ENCODE assay signal across 8 mouse cellular contexts in the genomic region with DNA sequence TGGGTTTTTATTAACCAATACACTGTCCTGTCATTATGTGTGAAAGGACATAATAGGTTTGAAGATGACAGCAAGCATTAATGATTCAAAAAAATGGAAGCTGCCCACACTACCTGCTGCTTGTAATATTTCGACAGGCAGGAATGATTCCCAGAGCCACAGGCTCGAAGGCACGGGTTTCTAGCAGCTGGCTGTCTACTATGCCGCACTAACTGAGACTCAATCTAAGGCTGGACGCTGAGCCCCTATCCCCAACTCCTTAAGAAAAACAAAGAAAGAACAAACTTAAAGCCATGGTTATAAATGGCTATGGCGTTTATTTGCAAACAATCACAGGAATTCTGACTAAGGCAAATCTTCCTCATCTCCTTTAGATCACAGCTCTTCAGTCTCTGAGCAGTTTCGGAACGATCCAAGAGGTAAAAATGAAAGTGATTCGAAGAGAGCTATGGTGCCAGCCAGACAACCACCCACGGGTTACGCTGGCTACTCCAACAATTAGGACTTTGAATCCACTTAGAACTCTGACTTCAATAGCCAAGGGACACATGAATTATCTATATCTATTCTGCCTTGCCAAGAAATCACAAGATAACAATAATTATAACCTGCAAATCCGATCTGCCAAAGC. TPM values are rescaled to one million over a fixed set of nuclear protein-coding genes. Genes with fewer than 3 reads are reported as not detected.
DNase-seq lines count a peak whose midpoint lies in the region; ATAC-seq and TF ChIP-seq lines count a peak whose summit lies in the region.

No protein-coding gene starts in this region.

- no peak for DNase-seq in frontal cortex, postnatal 25 days (ENCODE audit: low spot score in 2 of 2)
- no peak for DNase-seq in liver, embryonic 14.5 days (ENCODE audit: low read depth in 3 of 3, low spot score in 3 of 3)
- DNase-seq in skeletal muscle tissue, adult 2 months (ENCODE audit: low read depth, low spot score) = peak; percentile 13
- DNase-seq in layer of hippocampus, adult 11-12 months (ENCODE audit: low spot score) = no peak
- no peak for DNase-seq in layer of hippocampus, adult 9-11 months

- peak; percentile 50; the same call in 1 of the 2 replicates for ATAC-seq in frontal cortex, adult (ENCODE audit: low TSS enrichment)
- ATAC-seq in CD4-positive, CD25-positive, alpha-beta regulatory T cell, adult 4 months = peak; percentile 41
- no peak; the same call in 1 of the 2 replicates for ATAC-seq in forebrain, embryonic 15.5 days (replicated peaks)
- ATAC-seq in liver, embryonic 14.5 days (ENCODE audit: insufficient read depth) = no peak

- H3K4me1 ChIP-seq in forebrain, embryonic 15.5 days = peaks cover 27% of the 10 kb centered on the region
- no peaks in the 10 kb centered on the region for H3K4me1 ChIP-seq in liver, embryonic 14.5 days (replicated peaks; ENCODE audit: control insufficient read depth in 2 of 2, insufficient read depth in 2 of 2, low read length in 1 of 2)

- peak overlapping the region; percentile 40 for H3K9ac ChIP-seq in forebrain, embryonic 15.5 days (replicated peaks)
- peak overlapping the region; percentile 16; the same call in 1 of the 2 replicates for H3K9ac ChIP-seq in liver, embryonic 14.5 days (replicated peaks)

- no peaks in the 10 kb centered on the region for H3K36me3 ChIP-seq in forebrain, embryonic 15.5 days
- H3K36me3 ChIP-seq in liver, embryonic 14.5 days (replicated peaks; ENCODE audit: control insufficient read depth, insufficient read depth, low read depth) = no peaks in the 10 kb centered on the region

- TF ChIP-seq CTCF in liver, embryonic 14.5 days (IDR thresholded peaks at IDR 0.05; ENCODE audit: low read depth) = no peak

- peak overlapping the region; percentile 72 for H3K27ac ChIP-seq in forebrain, embryonic 15.5 days (replicated peaks)
- no peak overlapping the region for H3K27ac ChIP-seq in liver, embryonic 14.5 days

- H3K4me2 ChIP-seq in forebrain, embryonic 15.5 days (replicated peaks) = peak overlapping the region; percentile 73
- peak overlapping the region; percentile 54 for H3K4me2 ChIP-seq in liver, embryonic 14.5 days (ENCODE audit: low read depth)

- TF ChIP-seq EP300 in liver, embryonic 14.5 days (IDR thresholded peaks at IDR 0.05; ENCODE audit: low read depth) = no peak

- WGBS in forebrain, embryonic 15.5 days = 9% methylated on average over 12 of the region's 12 CpGs
- 13% methylated on average over 12 of the region's 12 CpGs for WGBS in liver, embryonic 14.5 days (ENCODE audit: insufficient replicate concordance)

- H3K4me3 ChIP-seq in forebrain, embryonic 15.5 days = peak overlapping the region; percentile 46
- peak overlapping the region; percentile 51 to 63 for H3K4me3 ChIP-seq in liver, embryonic 14.5 days (ENCODE audit: insufficient read depth in 1 of 2, low read depth in 2 of 2, low read length in 2 of 2)

- no peaks in the 10 kb centered on the region for H3K27me3 ChIP-seq in forebrain, embryonic 15.5 days
- no peaks in the 10 kb centered on the region; the same call in 1 of the 2 replicates for H3K27me3 ChIP-seq in liver, embryonic 14.5 days (ENCODE audit: control insufficient read depth, insufficient read depth, low read length)

- H3K9me3 ChIP-seq in forebrain, embryonic 15.5 days = no peaks in the 10 kb centered on the region
- H3K9me3 ChIP-seq in liver, embryonic 14.5 days (ENCODE audit: control insufficient read depth, low read length) = no peaks in the 10 kb centered on the region

RNA-seq across cellular contexts. Expression of a gene that starts 15.6 kb away (rescaled TPM):
- polyA plus RNA-seq in CD4-positive, CD25-positive, alpha-beta regulatory T cell, adult 4 months (2017; shearing (Covaris generic)) = under 1 TPM in 1 of 2 experiments, not detected in 1; 0.46 TPM
- polyA plus RNA-seq in forebrain, embryonic 15.5 days (2015; fragmentation: Nextera tagmentation; extraction: Ambion mirVana) = 7.2 and 7.9 TPM in 2 replicates
- 0.89 and 0.99 TPM in 2 replicates for polyA plus RNA-seq in liver, embryonic 14.5 days (2012; rRNA removed)
- 1.9 and 2.2 TPM in 2 replicates for polyA plus RNA-seq in liver, embryonic 14.5 days (2014; fragmentation: Nextera tagmentation; extraction: Ambion mirVana)

Comparison
In these comparisons a context has a peak if more than half of its experiments do, and no peak if none do; other contexts are left out.
1. ATAC-seq: peak in frontal cortex, adult (single experiment) and CD4-positive, CD25-positive, alpha-beta regulatory T cell, adult 4 months (single experiment); none in forebrain, embryonic 15.5 days (single experiment) and liver, embryonic 14.5 days (single experiment).